Mouse (Mus musculus) forebrain, embryonic 11.5 days (tissue): Measurements from ENCODE around the gene Cfap43. TPM values are rescaled to one million over a fixed set of nuclear protein-coding genes. Genes with fewer than 3 reads are reported as not detected.

Experiments
- ATAC-seq: fragments of 200-750 bp; cut with Nextera tagmentation; replicated peaks from 2 replicates; pipeline ENCODE4 v1.8.0; 2017; ENCODE audit warnings: moderate TSS enrichment; ENCODE audit not compliant: low FRiP score
- DNase-seq: peaks from one replicate; pipeline ENCODE4 v3.0.0-alpha.2; 2017; ENCODE audit warnings: low spot score
- H3K27ac ChIP-seq: fragments of 300-500 bp; sonication (generic); 2 replicates; pipeline ENCODE4 v1.5.1; 2014; ENCODE audit warnings: low read depth, low read length
- H3K27me3 ChIP-seq: fragments of 300-500 bp; sonication (generic); 2 replicates; pipeline ENCODE4 v1.6.1; 2014; ENCODE audit warnings: mild to moderate bottlenecking, low read length, mixed read lengths; ENCODE audit not compliant: control insufficient read depth, insufficient read depth
- H3K36me3 ChIP-seq: fragments of 300-500 bp; sonication (generic); 2 replicates; pipeline ENCODE4 v1.6.1; 2014; ENCODE audit warnings: mild to moderate bottlenecking, low read length, moderate library complexity, mixed read lengths; ENCODE audit not compliant: control insufficient read depth, insufficient read depth
- H3K4me1 ChIP-seq: fragments of 300-500 bp; sonication (generic); replicated peaks from 2 replicates; pipeline ENCODE4 v1.6.1; 2014; ENCODE audit warnings: low read length, mixed read lengths; ENCODE audit not compliant: control insufficient read depth, insufficient read depth
- H3K4me2 ChIP-seq: fragments of 300-500 bp; sonication (generic); 2 replicates; pipeline ENCODE4 v1.6.1; 2014; ENCODE audit warnings: low read depth, mild to moderate bottlenecking, low read length, moderate library complexity, mixed read lengths; ENCODE audit not compliant: severe bottlenecking
- H3K4me3 ChIP-seq: fragments of 300-500 bp; sonication (generic); 2 replicates; pipeline ENCODE4 v1.5.1; 2014; ENCODE audit warnings: low read depth, low read length
- H3K9ac ChIP-seq: fragments of 300-500 bp; sonication (generic); 2 replicates; pipeline ENCODE4 v1.6.1; 2014; ENCODE audit warnings: low read length
- H3K9me3 ChIP-seq: fragments of 300-500 bp; sonication (generic); 2 replicates; pipeline ENCODE4 v1.6.1; 2016; ENCODE audit warnings: low read length, mixed read lengths; ENCODE audit not compliant: control insufficient read depth
- WGBS: fragments of 180-500 bp; shearing (Covaris S2); extraction: QIAGEN DNeasy Blood & Tissue Kit; methylation state at CpG from one replicate; pipeline ENCODE4 v1.1.7; 2014; 5-methylcytosine and 5-hydroxymethylcytosine counted together
- polyA plus RNA-seq: library from polyadenylated mRNA; unstranded; fragments of >200 nt; fragmentation: Nextera tagmentation; extraction: Ambion mirVana; gene quantifications from 2 replicates; pipeline ENCODE4 v1.2.1, GENCODE M21; 2014

The Cfap43 gene
- polyA plus RNA-seq, 1 experiment from 2014 or later: 0.15 TPM

DNA sequence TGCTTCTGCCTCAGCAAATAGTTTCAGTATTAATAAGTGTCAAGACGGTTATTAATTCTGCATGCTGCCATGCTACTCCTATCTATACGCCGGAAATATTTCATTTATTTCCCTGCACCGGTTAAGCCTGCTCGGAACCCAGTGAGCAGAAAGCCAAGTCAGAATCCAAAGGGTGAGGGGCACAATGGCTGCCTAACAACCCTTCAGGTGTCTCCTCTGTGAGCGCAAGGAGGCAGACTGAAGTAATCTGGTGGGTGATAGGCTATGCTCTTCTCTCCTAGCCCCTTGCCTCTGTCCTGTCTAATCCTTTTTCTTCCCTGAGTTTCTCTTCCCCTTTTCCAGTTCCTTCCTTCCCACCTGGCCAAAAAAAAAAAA is 81.6 kb downstream of the Cfap43 start:
- DNase-seq: no peak
- no peaks in the 10 kb centered on the region for H3K36me3 ChIP-seq
- no peaks in the 10 kb centered on the region for H3K9me3 ChIP-seq
- peak overlapping the region; percentile 46 for H3K4me3 ChIP-seq
- peaks cover 5% of the 10 kb centered on the region; the same call in 1 of the 2 replicates for H3K27me3 ChIP-seq
- no peaks in the 10 kb centered on the region for H3K4me1 ChIP-seq
- H3K27ac ChIP-seq: no peak overlapping the region
- under 1% methylated on average over 6 of the region's 6 CpGs for WGBS
- peak overlapping the region; percentile 37; the same call in 1 of the 2 replicates for H3K9ac ChIP-seq
- peak overlapping the region; percentile 60 for H3K4me2 ChIP-seq
- ATAC-seq: peak; percentile 62

DNA sequence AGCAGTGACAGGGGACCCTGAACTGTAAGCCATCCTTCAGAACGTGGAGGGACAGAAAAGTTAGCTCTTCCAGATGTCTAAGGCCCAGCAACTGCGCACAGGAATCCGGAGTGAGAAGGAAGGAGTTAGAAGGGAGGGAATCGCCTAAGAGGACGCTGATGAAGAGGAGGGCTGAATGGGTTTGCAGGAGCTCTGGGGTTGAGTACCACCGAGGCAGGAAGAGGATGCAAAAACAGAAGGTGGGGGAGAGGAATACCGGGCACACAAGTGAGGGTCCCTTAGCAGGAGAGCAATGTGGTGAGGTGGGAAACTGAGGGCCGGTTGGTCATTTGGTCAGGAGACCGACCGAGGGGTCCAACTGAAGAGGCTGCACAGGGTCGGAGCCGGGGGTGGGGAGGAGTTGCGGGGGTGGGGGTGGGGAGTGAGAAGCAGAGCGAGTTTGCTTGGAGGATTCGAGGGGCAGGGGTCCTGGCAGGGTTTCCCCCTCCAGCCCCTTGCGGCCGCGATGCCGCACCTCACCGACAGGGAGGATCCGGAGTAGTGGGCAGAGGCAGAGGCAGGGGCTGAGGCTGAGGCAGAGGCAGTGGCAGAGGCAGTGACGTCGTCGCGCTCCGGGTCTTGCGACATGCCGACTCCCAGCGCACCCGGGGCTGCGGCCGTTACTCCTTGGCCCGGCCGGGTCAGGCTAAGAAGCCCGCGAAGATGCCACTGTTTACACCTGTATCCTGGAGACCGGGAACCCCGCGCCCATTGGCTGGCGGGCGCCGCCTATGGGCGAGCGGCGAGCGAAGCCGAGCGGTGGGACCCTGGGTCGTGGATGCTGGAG is 82.2 kb downstream of the Cfap43 start:
- ATAC-seq: peak; percentile 97
- no peaks in the 10 kb centered on the region for H3K9me3 ChIP-seq
- WGBS: 3% methylated on average over 42 of the region's 49 CpGs
- no peaks in the 10 kb centered on the region for H3K4me1 ChIP-seq
- DNase-seq: peak; percentile 86
- peak overlapping the region; percentile 46 for H3K4me3 ChIP-seq
- H3K27me3 ChIP-seq: peaks cover 5% of the 10 kb centered on the region; the same call in 1 of the 2 replicates
- H3K36me3 ChIP-seq: no peaks in the 10 kb centered on the region
- peak overlapping the region; percentile 37; the same call in 1 of the 2 replicates for H3K9ac ChIP-seq
- peak overlapping the region; percentile 60 for H3K4me2 ChIP-seq
- no peak overlapping the region for H3K27ac ChIP-seq

DNA sequence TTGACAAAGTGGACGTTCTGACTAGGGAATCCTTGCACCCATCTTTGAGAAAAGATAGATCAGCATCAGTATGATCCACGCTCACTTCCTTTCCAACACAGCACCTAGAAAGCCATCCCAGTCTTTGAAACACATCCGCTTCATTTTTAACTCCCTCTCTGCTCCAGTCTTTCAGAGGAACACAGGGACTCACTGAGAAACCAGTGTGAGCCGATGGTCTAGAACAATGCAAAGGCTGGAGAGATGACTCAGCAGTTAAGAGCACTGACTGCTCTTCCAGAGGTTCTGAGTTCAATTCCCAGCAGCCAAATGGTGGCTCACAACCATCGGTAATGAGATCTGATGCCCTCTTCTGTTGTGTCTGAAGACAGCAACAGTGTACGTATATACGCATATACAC is 83.3 kb downstream of the Cfap43 start:
- H3K27ac ChIP-seq: no peak overlapping the region
- peaks cover 5% of the 10 kb centered on the region; the same call in 1 of the 2 replicates for H3K27me3 ChIP-seq
- 86% methylated on average over 7 of the region's 7 CpGs for WGBS
- H3K4me1 ChIP-seq: no peaks in the 10 kb centered on the region
- no peaks in the 10 kb centered on the region for H3K9me3 ChIP-seq
- no peak overlapping the region for H3K4me3 ChIP-seq
- ATAC-seq: no peak
- no peak overlapping the region for H3K9ac ChIP-seq
- no peak for DNase-seq
- no peaks in the 10 kb centered on the region for H3K36me3 ChIP-seq
- H3K4me2 ChIP-seq: no peak overlapping the region

DNA sequence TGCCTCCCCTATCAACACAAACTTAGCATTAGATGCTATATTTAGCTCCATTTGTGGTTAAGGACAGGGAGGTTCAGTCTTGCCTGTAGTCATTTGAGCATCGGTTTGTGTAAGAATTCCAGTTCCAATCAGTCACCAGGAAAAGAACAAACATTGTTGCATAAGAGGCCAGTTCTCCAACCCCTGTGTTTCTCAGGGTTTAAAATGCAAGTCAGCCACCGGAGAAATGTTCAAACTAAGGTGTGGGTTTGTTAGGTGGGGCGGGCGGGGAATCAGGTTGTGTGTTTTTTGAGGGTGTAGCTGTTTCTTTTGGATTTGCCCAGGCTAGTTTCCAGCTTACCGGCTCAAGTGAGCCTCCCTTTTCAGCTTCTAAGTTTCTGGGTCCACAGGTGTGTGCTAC is 84.5 kb downstream of the Cfap43 start:
- Histone ChIP-seq H3K36me3 (no peaks in the 10 kb centered on the region), H3K27ac (no peak overlapping the region), H3K27me3 (peaks cover 5% of the 10 kb centered on the region; the same call in 1 of the 2 replicates), H3K4me2 (no peak overlapping the region), H3K4me3 (no peak overlapping the region), H3K4me1 (no peaks in the 10 kb centered on the region), H3K9me3 (no peaks in the 10 kb centered on the region), H3K9ac (no peak overlapping the region)
- ATAC-seq (no peak), DNase-seq (no peak)
- 86% methylated on average over 5 of the region's 5 CpGs for WGBS

DNA sequence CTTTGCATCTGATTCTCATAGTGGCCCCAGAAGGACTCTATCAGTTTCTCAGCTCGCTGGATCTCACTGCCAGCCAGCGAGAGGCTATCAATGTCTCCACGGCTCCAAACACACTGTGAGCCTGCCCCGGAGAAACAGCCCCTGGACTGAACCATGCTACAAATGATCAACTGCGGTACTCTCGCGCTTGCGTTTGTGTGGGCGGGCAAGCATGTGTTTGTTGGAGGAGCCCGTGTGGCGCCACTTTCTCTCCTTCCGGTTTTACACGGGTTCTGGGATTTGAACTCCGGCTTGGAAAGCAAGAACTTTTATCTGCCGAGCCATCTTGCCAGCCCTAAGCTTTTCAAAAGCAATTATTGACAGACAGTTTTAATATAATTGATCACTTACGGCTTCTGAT is 86.8 kb downstream of the Cfap43 start:
- H3K4me2 ChIP-seq: no peak overlapping the region
- no peak for DNase-seq
- H3K27ac ChIP-seq: no peak overlapping the region
- H3K4me3 ChIP-seq: no peak overlapping the region
- H3K27me3 ChIP-seq: peaks cover 5% of the 10 kb centered on the region; the same call in 1 of the 2 replicates
- no peak for ATAC-seq
- H3K36me3 ChIP-seq: no peaks in the 10 kb centered on the region
- no peaks in the 10 kb centered on the region for H3K4me1 ChIP-seq
- H3K9ac ChIP-seq: no peak overlapping the region
- H3K9me3 ChIP-seq: no peaks in the 10 kb centered on the region
- 90% methylated on average over 16 of the region's 16 CpGs for WGBS

DNA sequence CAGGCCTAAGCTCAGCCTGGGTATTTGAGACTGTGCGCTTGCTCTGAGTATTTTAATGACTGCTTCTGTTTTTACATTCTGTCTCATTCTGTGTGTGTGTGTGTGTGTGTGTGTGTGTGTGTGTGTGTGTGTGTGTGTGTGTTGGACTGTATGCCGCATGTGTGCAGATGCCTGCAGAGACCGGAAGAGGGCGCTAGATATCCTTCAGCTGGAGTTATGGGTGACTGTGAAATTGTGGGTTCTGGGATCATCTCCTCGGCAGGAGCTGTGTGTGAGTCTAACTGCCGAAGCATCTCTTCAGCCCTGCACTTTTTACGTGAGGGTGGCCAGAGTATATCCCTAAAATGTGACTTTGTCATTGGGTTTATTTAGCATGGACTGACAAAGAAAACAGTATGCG is 88.0 kb downstream of the Cfap43 start:
- Histone ChIP-seq H3K4me2 (no peak overlapping the region), H3K27ac (no peak overlapping the region), H3K9me3 (no peaks in the 10 kb centered on the region), H3K4me3 (no peak overlapping the region), H3K27me3 (no peaks in the 10 kb centered on the region), H3K36me3 (no peaks in the 10 kb centered on the region), H3K9ac (no peak overlapping the region), H3K4me1 (no peaks in the 10 kb centered on the region)
- WGBS: 95% methylated on average over 8 of the region's 8 CpGs
- ATAC-seq (no peak), DNase-seq (no peak)

DNA sequence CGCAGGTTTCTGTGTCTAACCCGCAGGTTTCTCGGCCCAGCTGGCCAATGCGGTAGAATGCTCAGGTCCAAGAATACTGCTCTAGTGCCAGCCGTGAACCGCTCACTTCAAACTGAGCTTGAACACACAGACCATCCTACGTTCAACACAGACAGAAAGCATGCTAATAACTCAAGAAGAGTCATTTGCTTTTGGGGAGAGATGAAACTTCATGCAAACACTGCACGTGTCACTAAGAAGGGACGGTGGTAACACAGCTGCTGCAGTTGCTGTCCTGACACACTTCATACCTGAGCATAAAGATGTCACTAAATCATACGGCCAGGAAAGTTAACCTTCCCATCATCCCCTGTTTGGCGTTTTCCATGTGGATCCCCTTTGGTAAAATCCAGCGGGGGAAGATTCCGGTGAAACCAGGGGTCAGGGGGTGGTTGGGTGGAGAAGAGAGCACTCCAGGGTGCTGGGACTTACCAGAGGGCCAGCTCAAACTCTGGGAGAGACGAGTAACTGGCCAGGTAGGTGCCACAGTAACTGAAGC is 89.1 kb downstream of the Cfap43 start:
- ATAC-seq (no peak), DNase-seq (no peak)
- H3K36me3 ChIP-seq: no peaks in the 10 kb centered on the region
- WGBS: 85% methylated on average over 14 of the region's 14 CpGs
- no peak overlapping the region for H3K27ac ChIP-seq
- H3K4me2 ChIP-seq: no peak overlapping the region
- no peak overlapping the region for H3K9ac ChIP-seq
- no peaks in the 10 kb centered on the region for H3K27me3 ChIP-seq
- H3K9me3 ChIP-seq: no peaks in the 10 kb centered on the region
- no peak overlapping the region for H3K4me3 ChIP-seq
- no peaks in the 10 kb centered on the region for H3K4me1 ChIP-seq

DNA sequence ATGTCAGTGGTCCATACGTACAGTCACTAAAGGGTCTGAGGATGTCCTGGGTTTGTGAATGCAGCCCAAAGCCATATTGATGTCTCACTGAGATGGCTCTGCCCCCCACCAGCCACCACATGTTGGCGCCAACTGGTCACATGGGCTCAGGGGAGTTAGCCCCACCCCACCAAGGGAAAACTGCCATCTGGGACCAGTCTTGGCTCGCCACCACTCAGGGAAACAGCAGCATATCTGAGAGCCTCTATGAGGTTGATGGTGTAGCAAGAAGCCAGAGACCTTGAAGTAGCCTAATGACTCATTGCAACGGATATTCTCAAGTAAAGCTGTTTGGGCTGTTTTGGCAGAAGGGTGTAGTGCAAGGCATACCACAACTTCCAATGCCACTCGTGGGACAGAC is 95.1 kb downstream of the Cfap43 start:
- 85% methylated on average over 5 of the region's 5 CpGs for WGBS
- ATAC-seq: no peak

More for the DNA sequence above, 95.1 kb downstream of the Cfap43 start:
- no peak for DNase-seq
- Histone ChIP-seq H3K27me3 (no peaks in the 10 kb centered on the region), H3K4me2 (no peak overlapping the region), H3K9ac (no peak overlapping the region), H3K36me3 (no peaks in the 10 kb centered on the region), H3K9me3 (no peaks in the 10 kb centered on the region), H3K27ac (no peak overlapping the region), H3K4me1 (no peaks in the 10 kb centered on the region), H3K4me3 (no peak overlapping the region)
